Mouse (Mus musculus) right cerebral cortex, postnatal 36 days (tissue): ENCODE results near the gene Sp110.
"Not testable (repeated sequence)": the region's sequence is repeated elsewhere in the genome, so short reads cannot be mapped to it uniquely, and the experiment has no call there.

ENCODE experiments used
- DNase-seq, 2 experiments: peaks; one replicate each; pipeline ENCODE4 v3.0.0; 2022; ENCODE audit warnings: low spot score in 2 of 2, mixed read lengths in 1 of 2

Sp110 gene

GRCm38 (mm10) chr1:85598271-85599012 is at the start of gene Sp110:
Gene Sp110 (minus strand): TSS chr1:85598817.
- not testable (repeated sequence) for DNase-seq

DNA sequence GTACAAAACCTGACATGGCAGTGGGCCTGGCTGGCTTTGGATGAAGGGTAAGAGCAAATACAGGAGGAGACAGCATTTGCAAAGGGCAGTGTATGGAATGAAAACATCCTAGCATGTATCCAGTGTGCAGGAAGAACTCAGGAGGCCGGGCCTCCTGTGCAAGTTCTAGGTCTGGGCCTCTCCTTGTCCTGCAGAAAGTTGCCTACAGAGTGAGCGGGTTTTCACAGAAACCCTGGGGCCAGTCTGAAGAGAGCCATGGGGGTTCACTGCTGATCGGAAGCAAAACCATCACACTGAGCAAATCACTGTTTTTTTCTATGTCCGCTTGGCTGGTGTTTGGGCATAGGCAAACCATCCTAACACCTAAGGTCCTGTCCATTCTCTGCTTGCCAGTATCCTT is 39.5 kb upstream of the Sp110 start:
- DNase-seq = not testable (repeated sequence)

- DNase-seq = not testable (repeated sequence)
Observed at GRCm38 (mm10) chr1:85636936-85637335, 38.3 kb upstream of the Sp110 start.

GRCm38 (mm10) chr1:85618689-85619088 is 20.1 kb upstream of the Sp110 start:
- not testable (repeated sequence) for DNase-seq

- DNase-seq = not testable (repeated sequence)
Observed at GRCm38 (mm10) chr1:85617161-85617560, 18.5 kb upstream of the Sp110 start.

DNA sequence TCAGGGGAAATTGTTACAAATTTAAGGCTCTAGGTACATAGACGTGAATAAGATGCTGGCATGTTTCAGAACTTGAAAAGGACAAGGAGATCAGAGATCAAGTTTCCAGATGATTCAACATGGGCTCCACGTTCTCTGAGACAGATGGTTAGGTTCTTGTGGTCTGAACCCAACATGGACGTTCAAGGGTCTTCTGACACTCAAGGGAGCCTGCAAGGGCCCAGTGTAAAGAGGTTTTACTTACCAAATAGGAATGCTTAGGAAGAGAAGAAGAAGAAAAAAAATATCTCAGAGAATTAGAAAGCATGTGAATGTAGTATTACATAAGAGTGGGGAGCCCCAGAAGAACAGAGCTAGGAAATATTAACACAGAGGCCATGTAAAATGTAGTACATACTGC is 17.2 kb upstream of the Sp110 start:
- not testable (repeated sequence) for DNase-seq

DNA sequence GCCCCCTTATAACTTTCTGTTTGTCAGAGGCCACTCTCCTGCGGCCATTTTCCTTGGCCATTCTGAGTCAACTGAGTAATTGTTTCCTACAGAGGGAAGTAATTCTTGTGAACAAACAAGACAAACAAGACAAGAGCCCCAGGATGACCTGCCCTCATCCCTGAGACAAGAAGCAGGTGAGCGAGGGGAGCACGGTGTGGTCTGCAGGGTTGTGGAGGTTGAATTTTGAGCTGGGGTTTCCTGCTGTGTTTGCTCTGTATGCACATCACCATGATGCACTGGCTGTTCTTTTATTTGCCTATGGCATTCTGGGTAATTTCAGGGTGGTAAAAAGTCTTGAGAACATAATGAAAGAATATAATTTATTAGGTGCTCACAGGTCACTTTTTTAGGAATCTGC is 16.5 kb upstream of the Sp110 start:
- DNase-seq = not testable (repeated sequence)

- DNase-seq = not testable (repeated sequence)
Observed at GRCm38 (mm10) chr1:85610581-85610980, 12.0 kb upstream of the Sp110 start.

GRCm38 (mm10) chr1:85608361-85608760 is 9.7 kb upstream of the Sp110 start:
- DNase-seq = not testable (repeated sequence)

GRCm38 (mm10) chr1:85604341-85604740 is 5.7 kb upstream of the Sp110 start:
- not testable (repeated sequence) for DNase-seq

GRCm38 (mm10) chr1:85600794-85601193 is 2.2 kb upstream of the Sp110 start:
- DNase-seq = not testable (repeated sequence)

GRCm38 (mm10) chr1:85600078-85600477 is 1.5 kb upstream of the Sp110 start, which contains the start of gene Sp140:
Gene Sp140 (plus strand): TSS chr1:85600378.
- DNase-seq = not testable (repeated sequence)

DNA sequence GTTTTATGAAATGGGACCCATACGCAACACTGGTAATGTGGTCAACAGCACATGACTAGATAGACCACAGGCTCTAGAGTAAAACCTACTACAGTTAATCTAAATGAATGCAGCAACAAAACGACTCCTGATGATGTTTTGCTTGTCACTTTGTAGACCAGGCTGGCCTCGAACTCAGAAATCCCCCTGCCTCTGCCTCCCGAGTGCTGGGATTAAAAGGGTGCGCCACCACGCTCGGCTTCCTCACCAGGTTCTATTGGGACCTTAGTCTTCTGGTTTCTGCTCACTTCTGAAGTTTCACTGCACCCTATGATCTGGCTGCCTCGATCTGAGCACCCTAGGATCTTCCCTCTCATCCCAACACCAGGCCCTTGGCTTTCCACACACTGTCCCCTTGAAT is 6.1 kb downstream of the Sp110 start:
- DNase-seq = not testable (repeated sequence)

DNA sequence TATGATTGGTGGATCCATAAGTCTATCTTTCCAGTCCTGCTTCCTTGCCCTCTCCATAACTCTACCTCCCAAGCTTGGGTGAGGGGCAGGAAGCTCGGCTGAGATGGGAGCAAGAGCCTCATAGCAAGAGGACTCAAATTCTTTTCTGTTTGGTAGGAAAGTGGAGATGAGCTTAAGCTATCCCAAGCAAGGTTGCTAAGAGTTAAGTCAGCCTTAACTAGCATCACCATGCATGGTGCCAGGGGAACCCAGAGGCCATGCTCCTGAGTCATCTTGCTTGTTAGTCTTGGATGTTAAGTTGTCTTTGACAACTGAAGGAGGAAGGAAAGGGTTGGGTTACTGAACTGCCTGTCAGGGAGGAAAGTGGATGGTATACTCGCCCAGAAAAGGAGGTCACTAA is 9.9 kb downstream of the Sp110 start:
- not testable (repeated sequence) for DNase-seq

- DNase-seq = not testable (repeated sequence)
Observed at GRCm38 (mm10) chr1:85581518-85581917, 17.1 kb downstream of the Sp110 start.

DNA sequence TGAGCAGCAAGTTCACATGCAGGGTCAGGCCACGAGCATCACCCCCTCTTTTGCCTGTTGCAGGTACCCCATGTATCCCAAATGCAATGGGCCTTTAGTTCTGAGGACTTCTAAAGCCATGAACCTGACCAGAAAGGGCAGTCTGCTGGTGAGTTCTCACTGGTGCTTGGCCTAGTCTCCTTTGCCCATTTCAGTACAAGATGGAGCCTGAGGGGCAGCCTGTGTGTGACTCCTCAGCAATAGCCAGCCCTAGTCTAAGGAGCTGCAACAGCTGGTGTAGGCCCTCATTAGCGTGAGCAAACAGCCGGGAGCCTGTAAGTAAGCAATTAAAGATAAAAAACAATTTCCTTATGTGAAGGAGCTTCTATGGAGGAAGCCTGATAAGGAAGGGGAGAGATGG is 18.0 kb downstream of the Sp110 start:
- not testable (repeated sequence) for DNase-seq

DNA sequence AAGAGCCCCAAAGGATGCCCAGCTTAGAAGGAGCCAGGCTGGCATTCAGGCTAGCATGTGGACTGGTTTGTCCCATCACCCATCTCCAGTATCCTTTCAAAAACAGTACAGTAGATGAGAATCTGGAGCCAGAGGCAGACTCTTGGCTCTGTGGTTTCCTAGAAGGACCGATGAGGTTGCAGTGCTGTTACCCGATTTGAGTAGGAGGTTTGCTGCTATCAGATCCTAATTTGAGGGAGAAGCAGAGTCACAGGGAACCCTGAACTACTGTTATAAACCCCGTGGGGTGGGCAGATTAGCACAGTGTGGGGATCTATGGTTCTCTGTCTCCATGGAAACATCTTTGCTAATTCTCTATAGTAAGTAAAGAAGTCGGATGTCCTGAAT is 18.5 kb downstream of the Sp110 start:
- DNase-seq = not testable (repeated sequence)

- not testable (repeated sequence) for DNase-seq
Observed at GRCm38 (mm10) chr1:85579199-85580147, 19.1 kb downstream of the Sp110 start.

DNA sequence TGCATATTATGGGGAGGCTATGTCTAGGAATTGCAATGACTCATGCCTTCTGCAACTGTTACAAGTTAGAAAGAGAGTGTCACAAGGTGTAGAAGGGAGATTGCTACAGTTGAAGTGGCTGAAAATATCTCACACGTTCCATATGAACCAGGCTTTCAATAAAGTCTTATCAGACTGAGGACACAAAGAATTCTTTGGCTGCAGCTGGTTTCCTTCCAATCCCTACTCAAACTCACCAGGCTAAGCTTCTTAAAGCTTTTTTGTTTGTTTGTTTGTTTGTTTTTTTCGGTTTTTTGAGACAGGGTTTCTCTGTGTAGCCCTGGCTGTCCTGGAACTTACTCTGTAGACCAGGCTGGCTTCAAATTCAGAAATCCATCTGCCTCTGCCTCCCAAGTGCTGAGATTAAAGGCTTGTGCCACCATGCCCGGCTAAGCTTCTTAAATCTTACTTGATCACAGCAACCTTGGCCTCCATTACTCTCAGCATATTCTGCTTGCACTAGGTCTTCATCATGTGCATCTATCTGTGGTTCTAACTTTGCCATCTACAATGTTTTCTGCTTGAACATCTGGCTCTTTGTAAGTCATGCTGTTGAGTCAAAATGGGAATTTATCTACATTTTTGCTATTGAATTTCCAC is 20.1 kb downstream of the Sp110 start:
- not testable (repeated sequence) for DNase-seq

DNA sequence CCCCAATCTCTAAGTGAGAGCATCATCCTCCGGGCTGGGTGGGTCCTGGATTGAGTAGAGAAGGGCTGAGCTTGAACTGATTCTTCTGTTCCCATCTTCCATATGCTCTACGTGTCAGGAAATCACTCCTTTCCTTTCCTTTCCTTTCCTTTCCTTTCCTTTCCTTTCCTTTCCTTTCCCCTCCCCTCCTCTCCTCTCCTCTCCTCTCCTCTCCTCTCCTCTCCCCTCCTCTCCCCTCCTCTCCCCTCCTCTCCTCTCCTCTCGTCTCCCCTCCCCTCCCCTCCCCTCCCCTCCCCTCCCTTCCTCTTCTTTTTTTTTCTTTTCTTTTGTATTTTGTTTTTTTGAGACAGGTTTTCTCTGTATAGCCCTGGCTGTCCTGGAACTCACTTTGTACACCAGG is 23.2 kb downstream of the Sp110 start, which contains the start of gene G530012D18Rik:
G530012D18Rik (plus strand) TSS at position 301 of the 400 bp plus-strand sequence.
- not testable (repeated sequence) for DNase-seq

GRCm38 (mm10) chr1:85573554-85573953 is 25.1 kb downstream of the Sp110 start:
- not testable (repeated sequence) for DNase-seq

DNA sequence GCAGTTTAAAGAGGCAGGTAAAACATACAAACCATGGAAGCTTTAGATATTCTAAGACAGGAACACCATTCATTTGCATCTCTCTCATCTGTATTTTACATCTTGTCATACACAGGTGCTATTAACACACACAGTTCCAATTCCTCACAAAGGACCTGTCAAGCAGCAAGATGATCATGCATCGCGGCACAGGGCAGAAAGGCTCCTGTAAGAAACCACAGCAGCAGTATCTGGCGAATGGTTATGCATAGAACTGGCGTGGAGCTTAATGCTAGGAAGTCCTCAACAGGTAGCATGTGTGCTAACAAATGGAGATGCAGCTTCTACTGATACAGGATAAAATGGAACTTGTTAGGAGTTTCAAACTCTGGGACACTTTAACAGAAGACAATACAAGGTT is 43.4 kb downstream of the Sp110 start:
- DNase-seq = peak in 1 of 2 experiments; percentile 18
